Mouse (Mus musculus) mammary gland, adult 2 months (tissue): ENCODE data around the gene Tent5d. TPM values are rescaled to one million over a fixed set of nuclear protein-coding genes. Genes with fewer than 3 reads are reported as not detected.

ENCODE experiments used
- polyA plus RNA-seq: library from polyadenylated mRNA; depleted of rRNA; stranded (reverse); fragments of >200 nt; gene quantifications from 2 replicates; pipeline ENCODE4 v1.2.3, GENCODE M21; 2012; ENCODE audit warnings: low replicate concordance; rRNA removed

The Tent5d gene
- polyA plus RNA-seq, result not detected in 2 replicates

DNA sequence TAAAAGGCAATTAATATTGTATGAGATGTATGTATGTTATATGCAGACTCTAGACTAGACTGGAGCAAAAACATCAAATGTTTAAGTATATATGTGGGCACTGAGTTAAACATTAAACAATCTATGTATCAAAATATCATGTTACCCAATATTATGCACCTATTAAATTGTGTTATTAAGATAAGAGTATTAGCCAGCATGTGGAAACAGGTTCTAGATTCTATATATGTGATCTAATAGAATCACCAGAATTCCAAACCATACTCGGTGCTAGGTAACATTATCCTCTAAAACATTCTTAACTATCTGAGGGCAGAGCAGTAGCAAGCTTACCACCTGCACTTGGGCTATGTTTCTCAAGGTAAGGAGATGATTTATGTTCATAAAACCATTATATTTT, at the start of gene Tent5d:
Gene Tent5d, plus strand, starts transcription at position 301 of the 400 bp plus-strand sequence.

DNA sequence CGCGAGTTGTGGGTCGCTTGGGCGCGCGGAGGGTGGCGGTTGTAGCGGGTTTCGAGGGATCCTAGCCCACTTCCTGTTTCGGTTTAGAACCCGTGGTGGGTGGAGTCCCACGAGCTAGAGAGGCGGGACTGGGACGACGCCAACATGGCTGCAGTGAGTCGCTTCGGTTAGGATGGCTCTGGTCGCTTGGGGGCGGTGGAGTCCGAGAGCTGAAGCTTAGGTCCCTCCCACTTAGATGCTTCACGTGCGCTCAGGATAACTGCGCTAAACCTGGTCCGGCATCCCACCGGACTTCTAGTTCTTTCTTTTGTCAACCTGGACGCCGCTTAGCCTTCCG, 23.8 kb downstream of the Tent5d start, which contains the start of gene 2610002M06Rik:
Gene 2610002M06Rik, minus strand, starts transcription at position 117 of the 337 bp plus-strand sequence.

Other genes starting within 250 kb of the Tent5d start
- gene Tbx22, start 124.6 kb upstream of the Tent5d start, polyA plus RNA-seq, result not detected in 2 replicates
- 1.6 and 4.8 TPM in 2 replicates for gene 2610002M06Rik, start 23.7 kb downstream of the Tent5d start, polyA plus RNA-seq
- not detected in 2 replicates for gene Gm732, start 155.9 kb downstream of the Tent5d start, polyA plus RNA-seq